Mouse (Mus musculus) small intestine, adult 2 months (tissue): ENCODE results near the gene Cacna2d1.

Experiments
- CTCF ChIP-seq: fragments of 200-500 bp; IDR thresholded peaks from 2 replicates; pipeline ENCODE4 v1.5.1; 2012; ENCODE audit warnings: low read depth, mild to moderate bottlenecking, control low read depth, inconsistent platforms, low read length, moderate library complexity, mixed read lengths; ENCODE audit not compliant: insufficient replicate concordance, insufficient read length; ENCODE audit errors: extremely low read depth
- POLR2A ChIP-seq: fragments of 200-500 bp; IDR thresholded peaks from 2 replicates; pipeline ENCODE4 v1.6.1; 2012; ENCODE audit warnings: low read depth, mild to moderate bottlenecking, control low read depth, inconsistent platforms, low read length, moderate library complexity

DNA sequence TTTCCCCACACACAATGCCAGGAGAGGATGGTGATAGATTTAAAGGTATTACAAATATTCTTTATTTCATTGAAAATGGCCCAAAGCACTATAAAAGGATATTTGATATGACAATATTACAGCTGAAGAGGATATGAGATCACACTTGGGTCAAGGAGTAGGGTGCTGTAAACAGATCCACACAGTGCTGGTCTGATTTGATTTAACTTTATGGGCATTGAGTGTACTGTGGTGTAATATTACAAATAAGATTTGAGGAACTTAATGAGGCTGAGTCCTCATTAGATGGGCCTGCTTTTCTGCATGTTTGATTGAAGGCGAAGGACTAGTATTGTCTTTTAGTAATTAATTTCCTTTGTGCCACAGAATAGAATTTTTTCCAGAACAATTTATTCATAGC, 212.1 kb downstream of the Cacna2d1 start:
- TF ChIP-seq CTCF (no peak), POLR2A (no peak)
